Mouse (Mus musculus) limb, embryonic 14.5 days (tissue): Measurements from ENCODE around the gene Fkbp15. TPM values are rescaled to one million over a fixed set of nuclear protein-coding genes. Genes with fewer than 3 reads are reported as not detected.

Source experiments
- ATAC-seq: fragments of 200-750 bp; cut with Nextera tagmentation; 2 replicates; pipeline ENCODE4 v1.8.0; 2017; ENCODE audit warnings: low read depth, moderate number of reproducible peaks, moderate TSS enrichment; ENCODE audit not compliant: low FRiP score
- DNase-seq: peaks from one replicate; pipeline ENCODE4 v3.0.0-alpha.2; 2015; ENCODE audit warnings: low spot score
- H3K27ac ChIP-seq: fragments of 300-500 bp; sonication (generic); replicated peaks from 2 replicates; pipeline ENCODE4 v1.5.1; 2014; ENCODE audit warnings: low read depth, mild to moderate bottlenecking, low read length, moderate library complexity, mixed read lengths
- H3K27me3 ChIP-seq: fragments of 300-500 bp; sonication (generic); 2 replicates; pipeline ENCODE4 v1.6.1; 2014; ENCODE audit warnings: low read length, mixed read lengths; ENCODE audit not compliant: control insufficient read depth, insufficient read depth
- H3K36me3 ChIP-seq: fragments of 300-500 bp; sonication (generic); 2 replicates; pipeline ENCODE4 v1.6.1; 2014; ENCODE audit warnings: mild to moderate bottlenecking, low read length, moderate library complexity, mixed read lengths; ENCODE audit not compliant: control insufficient read depth, insufficient read depth
- H3K4me1 ChIP-seq: fragments of 300-500 bp; sonication (generic); 2 replicates; pipeline ENCODE4 v1.6.1; 2014; ENCODE audit warnings: antibody characterized with exemption, low read length, mixed read lengths; ENCODE audit not compliant: control insufficient read depth, insufficient read depth
- H3K4me2 ChIP-seq: fragments of 300-500 bp; sonication (generic); replicated peaks from 2 replicates; pipeline ENCODE4 v1.6.1; 2014; ENCODE audit warnings: low read depth, mild to moderate bottlenecking, low read length, moderate library complexity; ENCODE audit not compliant: severe bottlenecking
- H3K4me3 ChIP-seq: fragments of 300-500 bp; sonication (generic); replicated peaks from 2 replicates; pipeline ENCODE4 v1.5.1; 2014; ENCODE audit warnings: low read length
- H3K9ac ChIP-seq: fragments of 300-500 bp; sonication (generic); 2 replicates; pipeline ENCODE4 v1.6.1; 2014; ENCODE audit warnings: mild to moderate bottlenecking, low read depth, low read length, moderate library complexity; ENCODE audit not compliant: severe bottlenecking
- H3K9me3 ChIP-seq: fragments of 300-500 bp; sonication (generic); 2 replicates; pipeline ENCODE4 v1.6.1; 2016; ENCODE audit warnings: low read length; ENCODE audit not compliant: control insufficient read depth
- POLR2A ChIP-seq: fragments of 200-500 bp; IDR thresholded peaks from 2 replicates; pipeline ENCODE4 v1.8.0; 2012; ENCODE audit warnings: inconsistent platforms, mild to moderate bottlenecking, moderate library complexity, borderline replicate concordance; ENCODE audit not compliant: insufficient read depth, insufficient read length; ENCODE audit errors: extremely low read depth
- WGBS: fragments of 180-500 bp; shearing (Covaris S2); extraction: QIAGEN DNeasy Blood & Tissue Kit; methylation state at CpG from one replicate; pipeline ENCODE4 v1.1.7; 2014; 5-methylcytosine and 5-hydroxymethylcytosine counted together
- polyA plus RNA-seq, 2 experiments: library from polyadenylated mRNA; depleted of rRNA in 1 of 2; stranded (reverse) in 1 of 2; unstranded in 1 of 2; fragments of >200 nt; fragmentation: Nextera tagmentation in 1 of 2; extraction: Ambion mirVana in 1 of 2; gene quantifications; 2 replicates each; pipeline versions ENCODE4 v1.2.1 to v1.2.3; 2012 to 2014

Gene Fkbp15
- polyA plus RNA-seq, 2 experiments, result 24.1 to 29.6 TPM

DNA sequence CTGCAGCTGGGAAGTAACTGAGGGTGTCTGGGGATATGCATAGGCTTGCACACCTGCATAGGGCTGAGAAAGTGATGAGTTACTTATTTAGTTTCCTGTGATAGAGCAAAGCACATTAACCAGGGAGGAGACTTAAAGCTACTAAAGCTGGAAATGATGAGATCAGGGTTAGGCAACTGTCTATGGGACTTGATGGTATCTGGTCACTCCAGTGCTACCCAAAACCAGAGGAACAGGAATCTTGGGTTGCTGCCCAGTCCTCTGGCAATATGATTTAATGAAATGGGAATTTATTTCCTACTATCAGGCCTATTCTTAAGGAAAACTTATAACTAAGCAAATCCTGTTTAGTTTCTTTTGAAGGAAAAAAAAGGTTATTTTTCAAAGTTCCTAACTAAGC lies 34.2 kb downstream of the Fkbp15 start:
- H3K9ac ChIP-seq, result no peak overlapping the region
- ATAC-seq, result no peak
- no peaks in the 10 kb centered on the region for H3K9me3 ChIP-seq
- no peak overlapping the region for H3K4me3 ChIP-seq
- no peak overlapping the region for H3K4me2 ChIP-seq
- no peaks in the 10 kb centered on the region for H3K27me3 ChIP-seq
- H3K4me1 ChIP-seq, result no peaks in the 10 kb centered on the region
- H3K27ac ChIP-seq, result no peak overlapping the region
- peaks cover 81% of the 10 kb centered on the region for H3K36me3 ChIP-seq
- TF ChIP-seq POLR2A, result no peak
- DNase-seq, result no peak

DNA sequence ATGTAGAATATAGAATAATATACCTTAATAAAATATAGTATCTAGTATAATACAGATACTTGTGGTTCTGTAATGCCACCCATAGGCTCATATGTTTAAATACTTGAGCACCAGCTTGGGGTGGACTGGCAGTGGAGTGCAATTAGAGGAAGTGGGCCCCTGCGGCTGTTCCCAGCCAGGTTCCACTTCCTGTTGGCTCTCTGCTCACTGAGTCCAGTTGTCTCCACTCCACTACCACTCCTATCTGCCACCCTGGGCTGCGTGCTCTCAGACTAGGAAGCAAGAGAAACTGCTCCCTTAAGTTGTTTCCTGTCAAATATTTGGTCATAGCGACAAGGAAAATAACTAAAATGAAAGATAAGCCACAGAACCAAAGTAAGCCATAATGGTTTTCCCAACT lies 37.7 kb downstream of the Fkbp15 start:
- H3K36me3 ChIP-seq, result peaks cover 88% of the 10 kb centered on the region
- no peak overlapping the region for H3K9ac ChIP-seq

DNA sequence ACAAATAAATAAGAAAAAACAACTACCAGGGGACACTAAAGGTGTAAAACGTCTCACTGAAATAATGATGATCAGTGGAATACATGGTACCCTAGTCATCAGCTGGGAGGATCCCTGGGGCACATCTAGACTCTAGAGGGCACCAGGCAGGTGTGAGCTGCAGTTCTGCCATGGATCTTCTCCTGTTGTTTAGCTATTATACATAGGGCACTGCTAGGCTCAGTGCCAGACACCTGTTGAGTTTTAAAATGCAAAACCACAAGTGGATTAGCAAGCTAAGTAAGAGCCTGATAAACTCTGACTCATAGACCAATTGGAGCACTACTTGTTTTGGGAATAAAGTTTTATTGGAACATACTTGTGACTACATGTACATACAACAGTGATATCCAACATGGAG lies 42.1 kb downstream of the Fkbp15 start:
- no peak overlapping the region for H3K9ac ChIP-seq
- H3K27ac ChIP-seq, result no peak overlapping the region
- H3K27me3 ChIP-seq, result no peaks in the 10 kb centered on the region
- H3K9me3 ChIP-seq, result no peaks in the 10 kb centered on the region
- no peaks in the 10 kb centered on the region for H3K4me1 ChIP-seq
- no peak overlapping the region for H3K4me3 ChIP-seq
- peaks cover 64% of the 10 kb centered on the region for H3K36me3 ChIP-seq
- H3K4me2 ChIP-seq, result no peak overlapping the region
- DNase-seq (no peak), ATAC-seq (no peak)
- no peak for TF ChIP-seq POLR2A
- 74% methylated on average over 1 of the region's 1 CpGs for WGBS

More for the DNA sequence above, 37.7 kb downstream of the Fkbp15 start:
- H3K4me3 ChIP-seq, result no peak overlapping the region
- no peak overlapping the region for H3K4me2 ChIP-seq
- WGBS, result 87% methylated on average over 3 of the region's 3 CpGs
- no peaks in the 10 kb centered on the region for H3K4me1 ChIP-seq
- ATAC-seq, result no peak
- DNase-seq, result no peak
- H3K27ac ChIP-seq, result no peak overlapping the region
- no peak for TF ChIP-seq POLR2A
- H3K9me3 ChIP-seq, result no peaks in the 10 kb centered on the region
- no peaks in the 10 kb centered on the region for H3K27me3 ChIP-seq

DNA sequence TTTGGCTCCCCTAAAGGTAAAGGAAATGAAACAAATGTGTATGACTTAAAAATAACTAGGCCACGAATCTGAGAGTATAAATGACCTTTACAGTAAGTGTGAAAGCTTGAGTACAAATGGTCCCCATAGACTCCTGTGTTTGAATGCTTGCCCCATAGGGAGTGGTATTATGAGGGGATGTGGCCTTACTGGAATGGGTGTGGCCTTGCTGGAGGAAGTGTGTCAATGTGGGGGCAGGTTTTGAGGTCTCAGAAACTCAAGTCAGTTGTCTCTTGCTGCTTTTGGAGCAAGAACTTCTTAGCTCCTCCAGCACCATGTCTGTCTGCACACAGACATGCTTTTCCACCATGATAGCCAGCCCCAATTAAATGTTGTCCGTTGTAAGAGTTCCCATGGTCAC lies 43.9 kb downstream of the Fkbp15 start:
- no peak for TF ChIP-seq POLR2A
- DNase-seq (no peak), ATAC-seq (no peak)
- H3K9ac ChIP-seq, result no peak overlapping the region
- WGBS, result 79% methylated on average over 2 of the region's 2 CpGs
- H3K4me3 ChIP-seq, result no peak overlapping the region
- H3K4me1 ChIP-seq, result no peaks in the 10 kb centered on the region
- peaks cover 56% of the 10 kb centered on the region for H3K36me3 ChIP-seq
- no peak overlapping the region for H3K4me2 ChIP-seq
- H3K27me3 ChIP-seq, result no peaks in the 10 kb centered on the region
- no peaks in the 10 kb centered on the region for H3K9me3 ChIP-seq
- H3K27ac ChIP-seq, result no peak overlapping the region

DNA sequence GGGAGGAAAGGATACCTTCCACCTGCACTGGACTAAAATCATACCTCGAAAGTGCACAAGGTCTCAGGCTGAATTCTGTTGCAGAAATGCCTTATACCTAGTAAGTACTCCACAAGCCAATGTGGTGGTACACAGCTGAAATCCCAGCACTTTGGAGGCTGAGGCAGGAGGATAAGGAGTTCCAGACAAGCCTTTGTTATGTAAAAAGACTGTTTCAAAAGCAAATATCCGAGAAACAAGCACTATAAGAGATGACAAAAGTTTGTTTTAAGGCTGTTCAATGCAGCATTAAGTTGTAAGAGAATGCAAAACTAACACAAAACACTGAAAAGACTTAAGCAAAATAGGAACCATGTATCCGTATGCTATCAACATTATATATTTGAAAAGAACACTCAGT lies 45.8 kb downstream of the Fkbp15 start:
- ATAC-seq (no peak), DNase-seq (no peak)
- WGBS, result 87% methylated on average over 3 of the region's 3 CpGs
- no peak overlapping the region for H3K4me3 ChIP-seq
- H3K9ac ChIP-seq, result no peak overlapping the region
- H3K27ac ChIP-seq, result no peak overlapping the region
- peaks cover 41% of the 10 kb centered on the region for H3K36me3 ChIP-seq
- H3K4me1 ChIP-seq, result no peaks in the 10 kb centered on the region
- no peak overlapping the region for H3K4me2 ChIP-seq
- H3K9me3 ChIP-seq, result no peaks in the 10 kb centered on the region
- TF ChIP-seq POLR2A, result no peak
- no peaks in the 10 kb centered on the region for H3K27me3 ChIP-seq

DNA sequence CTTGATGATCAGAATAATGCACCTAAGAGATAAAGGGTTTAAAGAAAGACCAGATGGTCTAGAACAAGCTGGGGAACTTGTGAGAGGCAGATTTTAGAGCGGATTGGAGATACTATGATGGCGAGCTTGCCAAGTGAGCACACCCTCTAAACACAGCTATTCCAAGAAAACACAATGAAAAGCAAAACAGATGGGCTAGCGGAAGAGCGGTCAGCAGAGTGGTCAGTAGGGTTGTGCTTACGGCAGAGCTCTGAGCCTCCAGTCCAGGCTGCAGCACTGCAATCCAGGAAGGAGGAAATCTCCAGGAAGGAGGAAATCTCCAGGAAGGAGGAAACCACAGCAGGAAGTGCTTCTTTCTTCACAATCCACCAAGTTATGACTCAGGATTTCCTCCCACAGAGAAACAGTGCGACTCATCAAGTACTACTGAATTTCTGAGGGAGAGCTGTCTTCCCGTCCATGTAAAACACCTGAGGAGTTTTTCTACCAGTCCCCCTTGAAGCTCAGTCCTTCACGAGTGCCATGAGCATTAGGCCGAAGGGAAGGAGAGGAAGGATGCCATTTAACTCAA lies 46.6 kb downstream of the Fkbp15 start:
- ATAC-seq, result no peak
- no peak for TF ChIP-seq POLR2A
- Histone ChIP-seq H3K9me3 (no peaks in the 10 kb centered on the region), H3K4me1 (no peaks in the 10 kb centered on the region), H3K4me3 (no peak overlapping the region), H3K27me3 (no peaks in the 10 kb centered on the region), H3K4me2 (no peak overlapping the region), H3K27ac (no peak overlapping the region), H3K36me3 (peaks cover 33% of the 10 kb centered on the region), H3K9ac (no peak overlapping the region)
- 82% methylated on average over 9 of the region's 9 CpGs for WGBS
- no peak for DNase-seq
